Mouse (Mus musculus) heart, embryonic 13.5 days (tissue): Measurements from ENCODE around the gene Cntn4. TPM values are rescaled to one million over a fixed set of nuclear protein-coding genes. Genes with fewer than 3 reads are reported as not detected.

Experiments used
- ATAC-seq: fragments of 200-750 bp; cut with Nextera tagmentation; 2 replicates; pipeline ENCODE4 v1.8.0; 2017; ENCODE audit warnings: moderate TSS enrichment; ENCODE audit not compliant: insufficient number of reproducible peaks, low FRiP score, low TSS enrichment; ENCODE audit errors: extremely low read depth
- H3K27ac ChIP-seq: fragments of 300-500 bp; sonication (generic); replicated peaks from 2 replicates; pipeline ENCODE4 v1.5.1; 2015; ENCODE audit warnings: moderate library complexity, mild to moderate bottlenecking, inconsistent platforms
- H3K27me3 ChIP-seq: fragments of 300-500 bp; sonication (generic); replicated peaks from 2 replicates; pipeline ENCODE4 v1.6.1; 2015; ENCODE audit warnings: mild to moderate bottlenecking, inconsistent platforms
- H3K36me3 ChIP-seq: fragments of 300-500 bp; sonication (generic); 2 replicates; pipeline ENCODE4 v1.6.1; 2015; ENCODE audit warnings: mild to moderate bottlenecking, inconsistent platforms
- H3K4me1 ChIP-seq: fragments of 300-500 bp; sonication (generic); 2 replicates; pipeline ENCODE4 v1.6.1; 2015; ENCODE audit warnings: inconsistent platforms
- H3K4me2 ChIP-seq: fragments of 300-500 bp; sonication (generic); 2 replicates; pipeline ENCODE4 v1.6.1; 2015; ENCODE audit warnings: inconsistent platforms, mild to moderate bottlenecking, moderate library complexity
- H3K4me3 ChIP-seq: fragments of 300-500 bp; sonication (generic); 2 replicates; pipeline ENCODE4 v1.5.1; 2015; ENCODE audit warnings: moderate library complexity, mild to moderate bottlenecking, inconsistent platforms
- H3K9ac ChIP-seq: fragments of 300-500 bp; sonication (generic); 2 replicates; pipeline ENCODE4 v1.6.1; 2015; ENCODE audit warnings: inconsistent platforms, mild to moderate bottlenecking, moderate library complexity
- H3K9me3 ChIP-seq: fragments of 300-500 bp; sonication (generic); 2 replicates; pipeline ENCODE4 v1.6.1; 2016; ENCODE audit warnings: inconsistent platforms
- WGBS: fragments of 180-500 bp; shearing (Covaris S2); methylation state at CpG from one replicate; pipeline ENCODE4 v1.1.7; 2015; ENCODE audit warnings: mixed read lengths; 5-methylcytosine and 5-hydroxymethylcytosine counted together
- polyA plus RNA-seq: library from polyadenylated mRNA; unstranded; fragments of >200 nt; fragmentation: Nextera tagmentation; extraction: Ambion mirVana; gene quantifications from 2 replicates; pipeline ENCODE4 v1.2.1, GENCODE M21; 2015

The Cntn4 gene
- polyA plus RNA-seq, 1 experiment from 2014 or later, result 2.1 TPM

DNA sequence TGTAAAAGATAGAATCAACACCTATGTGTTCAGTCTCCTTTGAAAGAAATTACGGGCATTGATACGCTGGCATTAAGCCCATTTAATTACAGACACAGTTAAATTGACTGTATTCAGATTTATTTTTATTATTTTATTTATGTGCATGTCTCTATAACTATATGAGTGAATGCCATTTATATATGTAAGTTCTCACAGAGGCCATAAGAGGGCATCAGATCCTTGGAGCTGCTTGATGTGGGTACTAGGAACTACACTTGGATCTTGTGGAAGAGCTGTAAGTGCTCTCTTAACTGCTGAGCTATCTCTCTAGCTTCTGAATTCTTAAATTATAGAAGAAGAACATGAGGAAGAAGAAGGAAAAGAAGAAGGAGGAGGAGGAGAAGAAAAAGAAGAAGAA is 111.0 kb downstream of the Cntn4 start:
- Histone ChIP-seq H3K27ac (no peak overlapping the region), H3K4me1 (no peaks in the 10 kb centered on the region), H3K36me3 (no peaks in the 10 kb centered on the region), H3K9me3 (no peaks in the 10 kb centered on the region), H3K4me2 (no peak overlapping the region), H3K27me3 (no peaks in the 10 kb centered on the region), H3K4me3 (no peak overlapping the region), H3K9ac (no peak overlapping the region)
- WGBS, result 81% methylated on average over 2 of the region's 2 CpGs
- no peak for ATAC-seq

DNA sequence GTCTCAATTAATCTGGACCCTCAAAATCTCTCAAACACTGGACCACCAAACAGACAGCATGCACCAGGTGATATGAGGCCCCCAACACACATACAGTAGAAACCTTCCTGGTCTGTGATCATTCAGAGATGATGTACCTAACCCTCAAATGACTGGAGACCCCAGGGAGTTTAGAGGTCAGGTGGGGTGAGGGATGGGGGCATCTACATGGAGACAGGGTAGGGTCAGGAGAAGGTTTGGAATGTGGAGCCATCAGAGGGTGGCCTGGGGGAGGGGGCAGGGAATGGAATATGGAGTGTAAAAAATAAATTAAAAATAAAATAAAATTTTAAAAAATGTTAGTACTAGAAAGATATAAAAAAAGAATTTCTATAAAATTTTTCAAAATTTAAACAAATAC is 157.6 kb downstream of the Cntn4 start:
- Histone ChIP-seq H3K4me2 (no peak overlapping the region), H3K27ac (no peak overlapping the region), H3K4me1 (no peaks in the 10 kb centered on the region), H3K4me3 (no peak overlapping the region), H3K36me3 (no peaks in the 10 kb centered on the region), H3K9me3 (no peaks in the 10 kb centered on the region), H3K27me3 (no peaks in the 10 kb centered on the region), H3K9ac (no peak overlapping the region)
- no peak for ATAC-seq

DNA sequence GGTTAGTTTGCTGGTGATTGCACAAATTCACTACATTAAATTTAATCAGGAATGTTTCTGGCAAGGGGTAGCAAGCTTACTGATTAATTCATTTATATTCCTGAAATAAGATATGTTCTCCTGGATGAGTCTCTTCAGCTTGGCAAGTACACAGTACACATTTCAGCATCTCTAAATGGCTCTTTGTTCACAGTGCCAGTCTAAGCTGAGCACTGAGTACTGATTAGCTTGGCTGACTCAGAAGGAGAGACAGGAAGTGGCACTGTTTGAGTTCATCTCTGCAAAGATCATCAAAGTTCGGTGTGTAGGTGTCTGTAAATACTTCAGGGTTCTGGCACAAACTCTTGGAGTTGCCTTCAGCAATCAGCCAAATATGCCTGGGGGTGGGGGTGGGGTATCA is 169.8 kb downstream of the Cntn4 start:
- no peak for ATAC-seq
- H3K4me1 ChIP-seq, result no peaks in the 10 kb centered on the region
- no peaks in the 10 kb centered on the region for H3K36me3 ChIP-seq
- H3K27me3 ChIP-seq, result no peaks in the 10 kb centered on the region
- H3K9ac ChIP-seq, result no peak overlapping the region
- H3K9me3 ChIP-seq, result no peaks in the 10 kb centered on the region
- no peak overlapping the region for H3K27ac ChIP-seq
- no peak overlapping the region for H3K4me3 ChIP-seq
- H3K4me2 ChIP-seq, result no peak overlapping the region
- 42% methylated on average over 1 of the region's 1 CpGs for WGBS

DNA sequence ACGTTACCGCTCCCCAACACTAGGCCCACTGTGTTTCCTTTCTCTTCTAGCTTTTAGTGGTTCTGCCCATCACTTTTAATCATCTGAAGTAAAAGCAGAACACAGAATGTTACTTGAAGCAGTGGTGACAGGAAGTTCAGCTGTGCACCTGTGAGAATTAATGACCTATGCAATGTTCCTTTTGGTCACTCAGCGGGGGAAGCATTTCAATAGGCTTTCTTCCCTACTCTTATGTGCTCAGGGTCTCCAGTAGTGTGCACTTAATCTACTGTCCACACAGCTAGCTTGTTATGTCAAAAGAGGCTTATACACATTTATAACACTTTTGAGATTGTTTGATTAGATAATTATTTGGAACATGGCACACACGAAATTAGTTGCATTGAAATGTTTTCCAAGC is 215.4 kb downstream of the Cntn4 start:
- no peak overlapping the region for H3K4me2 ChIP-seq
- no peaks in the 10 kb centered on the region for H3K9me3 ChIP-seq
- no peaks in the 10 kb centered on the region for H3K36me3 ChIP-seq
- no peak for ATAC-seq
- 80% methylated on average over 4 of the region's 4 CpGs for WGBS
- H3K27me3 ChIP-seq, result no peaks in the 10 kb centered on the region
- H3K27ac ChIP-seq, result no peak overlapping the region
- no peak overlapping the region for H3K9ac ChIP-seq
- H3K4me3 ChIP-seq, result no peak overlapping the region
- no peaks in the 10 kb centered on the region for H3K4me1 ChIP-seq

DNA sequence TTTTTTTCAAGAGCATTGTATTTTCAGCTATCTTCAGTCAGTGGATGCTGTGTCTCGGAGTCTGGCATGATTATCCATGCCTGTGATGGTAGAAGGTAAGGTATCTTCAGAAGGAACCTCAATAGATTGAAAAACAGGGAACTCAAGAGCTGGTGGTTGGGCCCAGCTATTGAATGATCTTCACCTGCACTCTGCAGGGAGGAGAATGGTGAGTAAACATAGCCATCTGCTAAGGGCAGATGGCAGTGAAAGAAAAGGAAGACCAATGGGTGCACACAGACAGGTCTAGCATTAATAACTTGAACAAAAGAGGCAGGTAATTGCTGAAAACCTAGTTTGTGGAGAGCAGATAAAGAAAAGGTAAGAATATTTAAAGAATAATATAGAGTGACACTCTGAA is 261.0 kb downstream of the Cntn4 start:
- no peaks in the 10 kb centered on the region for H3K36me3 ChIP-seq
- 76% methylated on average over 1 of the region's 1 CpGs for WGBS
- no peak for ATAC-seq
- H3K4me3 ChIP-seq, result no peak overlapping the region
- no peaks in the 10 kb centered on the region for H3K4me1 ChIP-seq
- H3K27me3 ChIP-seq, result no peaks in the 10 kb centered on the region
- no peak overlapping the region for H3K4me2 ChIP-seq
- H3K9me3 ChIP-seq, result no peaks in the 10 kb centered on the region
- no peak overlapping the region for H3K27ac ChIP-seq
- H3K9ac ChIP-seq, result no peak overlapping the region

DNA sequence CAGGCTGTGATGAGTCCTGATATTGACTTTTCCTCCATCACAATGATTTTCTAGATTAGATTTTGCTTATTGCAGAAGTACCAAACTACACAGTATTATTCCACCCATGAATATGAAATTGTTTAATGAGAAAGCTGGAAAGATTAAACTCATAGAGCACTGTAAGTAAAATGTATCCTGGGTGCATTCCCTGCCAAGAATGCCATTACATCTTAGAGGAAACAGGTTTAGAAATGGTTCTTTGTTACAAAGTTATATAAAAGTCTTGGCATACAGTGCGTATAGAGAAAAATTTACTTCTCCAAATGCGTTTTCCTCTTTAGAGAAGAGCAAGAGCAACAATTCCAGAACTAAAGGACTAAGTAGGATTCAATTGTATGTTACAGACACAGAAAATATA is 261.8 kb downstream of the Cntn4 start:
- no peaks in the 10 kb centered on the region for H3K9me3 ChIP-seq
- H3K4me1 ChIP-seq, result no peaks in the 10 kb centered on the region
- H3K27ac ChIP-seq, result no peak overlapping the region
- H3K4me3 ChIP-seq, result no peak overlapping the region
- ATAC-seq, result no peak
- no peak overlapping the region for H3K4me2 ChIP-seq
- H3K9ac ChIP-seq, result no peak overlapping the region
- no peaks in the 10 kb centered on the region for H3K36me3 ChIP-seq
- H3K27me3 ChIP-seq, result no peaks in the 10 kb centered on the region
- 68% methylated on average over 2 of the region's 2 CpGs for WGBS

DNA sequence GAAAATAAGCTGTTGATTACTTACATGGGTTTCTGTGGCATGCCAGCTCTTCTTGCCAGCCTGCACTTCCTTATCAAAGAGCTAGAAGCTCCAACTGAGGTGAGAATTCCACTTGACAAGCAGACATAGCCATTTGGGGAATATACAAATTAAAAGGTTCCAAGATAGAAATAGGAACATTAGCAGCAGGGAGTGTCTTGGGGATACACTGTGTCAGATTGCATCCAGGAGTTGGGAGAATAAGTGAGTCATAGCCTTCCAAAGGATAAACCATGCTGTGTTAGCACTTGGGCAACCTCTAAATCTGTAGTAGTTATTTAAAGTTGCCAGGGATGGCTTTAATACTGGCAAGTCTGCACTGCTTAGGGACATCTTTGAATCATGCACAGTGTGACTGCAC is 263.1 kb downstream of the Cntn4 start:
- H3K4me3 ChIP-seq, result no peak overlapping the region

DNA sequence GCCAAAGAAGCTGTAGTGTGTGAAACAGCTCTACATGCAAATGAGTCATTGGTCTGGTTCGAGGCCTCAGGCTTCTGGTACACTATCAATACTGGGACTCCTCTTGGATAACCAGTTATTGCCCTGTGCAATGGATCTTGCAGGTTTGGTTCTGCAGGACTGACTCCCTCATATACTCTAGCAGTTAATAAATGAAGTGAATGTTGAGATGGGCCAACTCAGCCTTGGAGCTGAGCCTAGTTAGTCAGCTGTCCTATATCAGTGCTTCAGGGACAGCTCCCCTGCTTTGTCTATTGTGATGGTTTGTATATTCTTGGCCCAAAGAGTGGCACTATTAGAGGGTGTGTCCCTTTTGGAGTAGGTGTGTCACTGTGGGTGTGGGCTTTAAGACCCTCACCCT is 314.0 kb downstream of the Cntn4 start:
- 72% methylated on average over 1 of the region's 1 CpGs for WGBS
- Histone ChIP-seq H3K27me3 (no peaks in the 10 kb centered on the region), H3K36me3 (no peaks in the 10 kb centered on the region), H3K4me1 (no peaks in the 10 kb centered on the region), H3K4me3 (no peak overlapping the region), H3K9ac (no peak overlapping the region), H3K4me2 (no peak overlapping the region), H3K9me3 (no peaks in the 10 kb centered on the region), H3K27ac (no peak overlapping the region)
- no peak for ATAC-seq

More for the DNA sequence above, 263.1 kb downstream of the Cntn4 start:
- H3K9me3 ChIP-seq, result no peaks in the 10 kb centered on the region
- no peak for ATAC-seq
- no peak overlapping the region for H3K27ac ChIP-seq
- no peak overlapping the region for H3K9ac ChIP-seq
- H3K27me3 ChIP-seq, result no peaks in the 10 kb centered on the region
- H3K36me3 ChIP-seq, result no peaks in the 10 kb centered on the region
- H3K4me2 ChIP-seq, result no peak overlapping the region
- H3K4me1 ChIP-seq, result no peaks in the 10 kb centered on the region

DNA sequence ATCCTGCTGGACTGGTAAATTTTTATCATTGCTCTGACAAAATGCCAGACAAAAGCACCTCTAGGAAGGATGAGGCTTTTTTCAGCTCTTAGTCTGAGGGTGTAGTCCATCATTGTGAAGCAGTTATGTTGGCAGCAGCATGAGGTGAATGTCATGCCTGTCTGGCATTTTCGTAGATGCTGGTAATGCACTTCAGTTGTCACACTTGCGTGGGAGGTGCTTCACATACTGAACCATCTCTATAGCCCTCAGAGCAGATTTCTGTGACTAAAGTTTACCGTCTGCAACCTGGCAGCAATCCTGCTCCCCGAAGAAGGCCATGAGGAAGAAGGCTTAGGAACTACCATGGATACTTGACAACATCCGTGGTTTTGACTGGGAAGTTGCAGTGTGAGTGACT is 335.6 kb downstream of the Cntn4 start:
- no peak for ATAC-seq
- no peak overlapping the region for H3K4me2 ChIP-seq
- no peak overlapping the region for H3K9ac ChIP-seq
- H3K4me1 ChIP-seq, result no peaks in the 10 kb centered on the region
- 71% methylated on average over 5 of the region's 5 CpGs for WGBS
- H3K27ac ChIP-seq, result no peak overlapping the region
- H3K36me3 ChIP-seq, result no peaks in the 10 kb centered on the region
- no peaks in the 10 kb centered on the region for H3K9me3 ChIP-seq
- no peak overlapping the region for H3K4me3 ChIP-seq
- no peaks in the 10 kb centered on the region for H3K27me3 ChIP-seq

DNA sequence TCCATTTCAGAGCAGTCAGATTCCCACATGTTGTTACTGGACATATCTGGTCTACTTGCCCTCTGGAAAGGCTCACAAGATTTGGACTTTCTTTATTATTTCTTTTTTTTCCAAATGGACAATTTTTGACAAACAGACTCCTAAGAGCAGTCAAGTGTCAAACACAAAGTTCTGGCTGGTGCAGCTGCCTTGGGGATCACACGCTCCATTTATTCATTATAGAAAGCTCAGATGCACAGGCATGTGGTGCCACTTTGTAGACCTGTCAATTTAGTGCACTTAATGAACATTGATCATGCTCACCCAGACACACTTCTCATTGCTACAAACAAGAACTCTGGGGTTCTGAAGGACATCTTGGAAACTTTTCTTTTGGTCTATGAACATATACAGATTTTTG is 337.7 kb downstream of the Cntn4 start:
- Histone ChIP-seq H3K4me1 (no peaks in the 10 kb centered on the region), H3K4me2 (no peak overlapping the region), H3K4me3 (no peak overlapping the region), H3K9me3 (no peaks in the 10 kb centered on the region), H3K36me3 (no peaks in the 10 kb centered on the region), H3K9ac (no peak overlapping the region), H3K27ac (no peak overlapping the region), H3K27me3 (no peaks in the 10 kb centered on the region)
- no peak for ATAC-seq
- WGBS, result 87% methylated on average over 1 of the region's 1 CpGs

DNA sequence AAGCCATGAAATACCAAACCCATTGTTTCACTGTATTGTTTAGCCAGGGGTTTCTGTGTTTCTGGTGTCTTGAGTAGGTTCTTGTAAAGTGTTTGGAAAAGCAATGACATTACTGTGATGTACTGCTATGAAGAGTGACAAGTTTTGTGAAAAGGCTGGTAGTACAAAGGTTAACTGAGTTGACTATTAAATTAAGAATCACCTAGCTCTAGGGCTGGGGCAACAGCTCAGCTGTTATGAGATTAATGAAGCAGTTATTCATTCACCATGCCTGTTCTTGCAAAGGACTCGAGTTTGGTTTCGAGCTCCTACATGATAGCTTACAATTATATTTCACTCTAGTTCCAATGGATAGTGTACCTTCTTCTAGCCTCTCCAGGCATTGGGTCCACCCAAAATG is 371.4 kb downstream of the Cntn4 start:
- H3K4me2 ChIP-seq, result no peak overlapping the region
- WGBS, result 73% methylated on average over 2 of the region's 2 CpGs

DNA sequence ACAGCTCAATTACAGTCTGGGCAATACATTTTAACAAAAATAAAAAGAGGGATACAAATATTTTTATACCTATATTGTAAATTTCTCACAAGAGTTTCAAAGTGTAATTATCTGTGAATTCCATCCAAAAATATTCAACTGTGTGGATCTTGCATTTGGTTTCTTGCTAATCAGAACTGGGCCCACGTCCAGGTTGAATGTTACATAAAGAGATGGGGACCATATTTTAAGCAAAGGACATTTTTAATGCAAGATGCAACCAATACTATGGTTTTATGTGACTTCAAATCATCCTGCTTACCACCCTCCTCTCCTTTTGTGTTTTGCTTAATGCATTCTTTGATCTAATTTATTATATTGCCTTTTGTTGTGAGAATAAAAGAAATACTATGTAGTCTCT is 378.7 kb downstream of the Cntn4 start:
- Histone ChIP-seq H3K9me3 (no peaks in the 10 kb centered on the region), H3K4me3 (no peak overlapping the region), H3K4me2 (no peak overlapping the region), H3K36me3 (no peaks in the 10 kb centered on the region), H3K4me1 (no peaks in the 10 kb centered on the region), H3K27ac (no peak overlapping the region), H3K9ac (no peak overlapping the region), H3K27me3 (no peaks in the 10 kb centered on the region)
- ATAC-seq, result no peak
- WGBS, result 51% methylated on average over 1 of the region's 1 CpGs

More for the DNA sequence above, 371.4 kb downstream of the Cntn4 start:
- H3K9ac ChIP-seq, result no peak overlapping the region
- no peak overlapping the region for H3K4me3 ChIP-seq
- no peaks in the 10 kb centered on the region for H3K27me3 ChIP-seq
- H3K4me1 ChIP-seq, result no peaks in the 10 kb centered on the region
- H3K27ac ChIP-seq, result no peak overlapping the region
- H3K9me3 ChIP-seq, result no peaks in the 10 kb centered on the region
- no peaks in the 10 kb centered on the region for H3K36me3 ChIP-seq
- ATAC-seq, result no peak
